Mouse (Mus musculus): ENCODE results near the gene Caap1. TPM values are rescaled to one million over a fixed set of nuclear protein-coding genes. Genes with fewer than 3 reads are reported as not detected.
A peak's percentile ranks its signal among the peaks of the same experiment; 100 is the strongest.

The Caap1 gene
- polyA plus RNA-seq, 1 experiment from 2014 or later, result 11.1 TPM

DNA sequence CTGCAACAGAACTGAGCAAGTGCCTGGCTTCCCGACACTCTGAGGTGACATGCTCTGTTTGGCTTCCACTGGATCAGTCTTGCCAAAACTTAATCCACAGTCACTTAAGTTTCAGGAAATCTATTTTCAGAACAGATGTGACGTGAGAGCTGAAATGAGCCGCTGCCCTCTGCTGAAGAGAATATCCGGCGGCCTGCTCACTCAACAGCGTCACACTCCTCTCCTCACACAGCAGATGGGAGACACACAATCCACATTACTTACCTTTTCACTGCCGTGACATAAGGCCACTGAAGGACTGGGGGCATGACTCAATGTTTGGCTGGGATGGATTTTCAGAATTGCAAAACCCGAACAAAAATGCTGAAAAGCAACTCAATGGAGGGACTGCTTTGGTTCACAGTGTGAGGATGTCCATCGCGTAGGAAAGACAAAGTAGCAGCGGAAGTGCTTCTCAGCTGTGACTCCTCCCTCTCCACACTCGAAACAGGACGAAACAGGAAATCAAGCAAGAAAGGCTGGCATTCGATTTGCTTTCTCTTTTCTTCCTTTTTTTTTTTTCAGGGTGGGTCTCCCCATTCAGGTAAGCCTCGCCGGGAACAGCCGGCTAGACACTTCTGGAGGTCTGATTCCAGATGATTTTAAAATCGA, 79.7 kb downstream of the Caap1 start:
- Histone ChIP-seq H3K9ac (no peak overlapping the region), H3K36me3 (no peaks in the 10 kb centered on the region), H3K4me1 (peaks cover 12% of the 10 kb centered on the region), H3K4me3 (no peak overlapping the region), H3K27ac (replicated peaks) (peak overlapping the region; percentile 65), H3K4me2 (peak overlapping the region; percentile 47), H3K9me3 (no peaks in the 10 kb centered on the region), H3K27me3 (replicated peaks) (no peaks in the 10 kb centered on the region)
- WGBS, result 61% methylated on average over 18 of the region's 18 CpGs
- ATAC-seq (ENCODE audit: extremely low read depth, insufficient number of reproducible peaks, low FRiP score, low TSS enrichment), result no peak

- no peaks in the 10 kb centered on the region for H3K9me3 ChIP-seq
- H3K4me3 ChIP-seq, result no peak overlapping the region
- H3K9ac ChIP-seq, result no peak overlapping the region
- no peak overlapping the region for H3K4me2 ChIP-seq
- H3K27me3 ChIP-seq (replicated peaks), result no peaks in the 10 kb centered on the region
- 79% methylated on average over 1 of the region's 1 CpGs for WGBS
- peaks cover 12% of the 10 kb centered on the region for H3K4me1 ChIP-seq
- no peak for ATAC-seq (ENCODE audit: extremely low read depth, insufficient number of reproducible peaks, low FRiP score, low TSS enrichment)
- H3K36me3 ChIP-seq, result no peaks in the 10 kb centered on the region
- no peak overlapping the region for H3K27ac ChIP-seq (replicated peaks)
Measured at GRCm38 (mm10) chr4:94473286-94473685, 83.3 kb downstream of the Caap1 start.

DNA sequence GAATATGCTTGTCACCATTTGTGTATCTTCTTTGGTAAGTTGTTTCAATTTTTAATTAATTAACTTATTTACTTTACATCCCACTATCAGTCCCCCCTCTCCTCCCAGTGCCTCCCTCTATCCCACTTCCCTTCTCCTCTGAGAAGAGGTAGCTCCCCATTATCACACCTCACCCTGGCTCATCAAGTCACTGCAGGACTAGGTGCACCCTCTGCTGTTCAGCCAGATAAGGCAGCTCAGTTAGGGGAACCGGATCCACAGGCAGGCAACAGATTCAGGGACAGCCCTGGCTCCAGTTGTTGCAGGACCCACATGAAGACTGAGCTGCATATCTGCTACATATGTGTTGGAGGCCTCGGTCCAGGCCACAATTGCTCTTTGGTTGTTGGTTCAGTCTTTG, 97.2 kb downstream of the Caap1 start:
- Histone ChIP-seq H3K9ac (no peak overlapping the region), H3K27me3 (replicated peaks) (no peaks in the 10 kb centered on the region), H3K27ac (replicated peaks) (no peak overlapping the region), H3K4me3 (no peak overlapping the region), H3K4me1 (no peaks in the 10 kb centered on the region), H3K4me2 (no peak overlapping the region), H3K36me3 (peaks cover 28% of the 10 kb centered on the region), H3K9me3 (0 out of 2 replicates have a peak, but pooled peaks cover 4% of the 10 kb centered on the region)
- WGBS, result 79% methylated on average over 2 of the region's 2 CpGs
- ATAC-seq (ENCODE audit: extremely low read depth, insufficient number of reproducible peaks, low FRiP score, low TSS enrichment), result no peak

- Histone ChIP-seq H3K27ac (replicated peaks) (no peak overlapping the region), H3K9me3 (0 out of 2 replicates have a peak, but pooled peaks cover 4% of the 10 kb centered on the region), H3K4me1 (no peaks in the 10 kb centered on the region), H3K9ac (no peak overlapping the region), H3K4me2 (no peak overlapping the region), H3K27me3 (replicated peaks) (no peaks in the 10 kb centered on the region), H3K4me3 (no peak overlapping the region), H3K36me3 (peaks cover 14% of the 10 kb centered on the region)
- WGBS, result 78% methylated on average over 1 of the region's 1 CpGs
- ATAC-seq (ENCODE audit: extremely low read depth, insufficient number of reproducible peaks, low FRiP score, low TSS enrichment), result no peak
Measured at GRCm38 (mm10) chr4:94454857-94455256, 101.7 kb downstream of the Caap1 start.

Other genes with a start within 250 kb of the Caap1 start
- not detected in 2 replicates for gene Gm10306, start 250 bp downstream of the Caap1 start, polyA plus RNA-seq (2015; fragmentation: Nextera tagmentation; extraction: Ambion mirVana)
- gene Plaa, start 46.4 kb upstream of the Caap1 start, polyA plus RNA-seq (2015; fragmentation: Nextera tagmentation; extraction: Ambion mirVana), result 47.4 and 52.6 TPM in 2 replicates
- gene Ift74, start 57.7 kb upstream of the Caap1 start, polyA plus RNA-seq (2015; fragmentation: Nextera tagmentation; extraction: Ambion mirVana), result 12.7 and 14.7 TPM in 2 replicates
- gene Lrrc19, start 93.3 kb upstream of the Caap1 start, polyA plus RNA-seq (2015; fragmentation: Nextera tagmentation; extraction: Ambion mirVana), result 0.17 and 0.28 TPM in 2 replicates
- gene Tek, start 182.5 kb upstream of the Caap1 start, polyA plus RNA-seq (2015; fragmentation: Nextera tagmentation; extraction: Ambion mirVana), result 44.6 and 49.0 TPM in 2 replicates